Mouse (Mus musculus) CH12.LX (cell line): ENCODE data around the gene Gm8720.
"Not testable (repeated sequence)": the region's sequence is repeated elsewhere in the genome, so short reads cannot be mapped to it uniquely, and the experiment has no call there.

Experiments used
- CTCF ChIP-seq, 2 experiments: IDR thresholded peaks in 1 of 2; conservative IDR thresholded peaks in 1 of 2; 2 replicates each; pipeline ENCODE4 v1.5.1; 2011 to 2012; ENCODE audit warnings: low read depth in 2 of 2, low read length in 2 of 2, improper control_type of control experiment in 1 of 2, inconsistent platforms in 1 of 2, mild to moderate bottlenecking in 1 of 2, moderate library complexity in 1 of 2
- IRF4 ChIP-seq: IDR thresholded peaks from 2 replicates; pipeline ENCODE4 v1.6.1; 2014; ENCODE audit warnings: low read depth, mild to moderate bottlenecking, inconsistent platforms, low read length, improper control_type of control experiment
- POLR2A ChIP-seq: IDR thresholded peaks from 2 replicates; pipeline ENCODE4 v1.6.1; 2011; ENCODE audit warnings: low read depth, mild to moderate bottlenecking, improper control_type of control experiment, low read length
- RAD21 ChIP-seq: IDR thresholded peaks from 2 replicates; pipeline ENCODE4 v1.6.1; 2011; ENCODE audit warnings: low read depth, mild to moderate bottlenecking, low read length, improper control_type of control experiment, moderate library complexity

GRCm38 (mm10) chr7:23067356-23067755 is at the start of gene Gm8720:
- not testable (repeated sequence) for TF ChIP-seq IRF4; CTCF (conservative IDR thresholded peaks at IDR 0.05 in 1 of 2, IDR thresholded peaks at IDR 0.05 in 1 of 2; ENCODE audit: low read depth in 2 of 2, low read length in 2 of 2); POLR2A; RAD21
